Mouse (Mus musculus) cerebellum, adult 2 months (tissue): ENCODE measurements at regions not wholly inside any gene's neighbourhood (a gene's known extent, or its start where the extent isn't known, plus 50 kb on each side); places are given as distances from the start of the nearest gene placed in this dataset.

ENCODE experiments used
- CTCF ChIP-seq: fragments of 200-500 bp; IDR thresholded peaks from 2 replicates; pipeline ENCODE4 v1.5.1; 2011; ENCODE audit warnings: low read depth, mild to moderate bottlenecking, control low read depth, low read length, moderate library complexity, borderline replicate concordance; ENCODE audit not compliant: insufficient read depth
- POLR2A ChIP-seq: fragments of 200-500 bp; IDR thresholded peaks from 2 replicates; pipeline ENCODE4 v1.6.1; 2011; ENCODE audit warnings: low read length, control low read depth, borderline replicate concordance; ENCODE audit not compliant: insufficient read depth

DNA sequence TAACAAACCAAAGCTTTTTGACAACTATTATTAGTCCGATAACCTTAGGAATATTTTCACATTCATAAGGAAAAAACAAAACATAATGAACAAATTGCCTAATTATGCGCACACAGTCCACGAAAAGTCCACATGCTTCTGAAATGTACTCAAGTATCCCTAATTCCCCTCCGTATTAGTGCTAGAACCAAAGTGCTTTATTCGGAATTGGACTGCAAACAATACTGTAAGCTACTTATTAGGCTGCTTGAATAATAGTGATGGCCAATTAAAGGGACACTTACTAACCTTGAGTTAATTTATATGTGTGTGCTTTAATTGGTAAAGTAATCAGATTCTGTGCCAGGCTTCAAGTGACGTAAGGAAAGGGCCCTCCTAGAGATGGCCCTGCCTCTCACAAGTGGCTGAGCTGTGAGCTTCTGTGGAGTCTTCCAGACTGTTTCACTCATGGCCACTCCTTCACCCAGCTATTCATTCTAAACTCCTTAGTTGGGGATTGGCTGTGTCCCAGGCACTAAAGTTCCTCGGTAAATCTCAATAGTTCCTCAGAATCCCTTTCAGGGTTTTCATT, 132.2 kb upstream of the Elac2 start:
- TF ChIP-seq CTCF (no peak), POLR2A (no peak)
